Mouse (Mus musculus): ENCODE data around the gene Glyatl3. TPM values are rescaled to one million over a fixed set of nuclear protein-coding genes. Genes with fewer than 3 reads are reported as not detected.

The Glyatl3 gene
- total RNA-seq, 2 experiments from 2014 or later = not detected

DNA sequence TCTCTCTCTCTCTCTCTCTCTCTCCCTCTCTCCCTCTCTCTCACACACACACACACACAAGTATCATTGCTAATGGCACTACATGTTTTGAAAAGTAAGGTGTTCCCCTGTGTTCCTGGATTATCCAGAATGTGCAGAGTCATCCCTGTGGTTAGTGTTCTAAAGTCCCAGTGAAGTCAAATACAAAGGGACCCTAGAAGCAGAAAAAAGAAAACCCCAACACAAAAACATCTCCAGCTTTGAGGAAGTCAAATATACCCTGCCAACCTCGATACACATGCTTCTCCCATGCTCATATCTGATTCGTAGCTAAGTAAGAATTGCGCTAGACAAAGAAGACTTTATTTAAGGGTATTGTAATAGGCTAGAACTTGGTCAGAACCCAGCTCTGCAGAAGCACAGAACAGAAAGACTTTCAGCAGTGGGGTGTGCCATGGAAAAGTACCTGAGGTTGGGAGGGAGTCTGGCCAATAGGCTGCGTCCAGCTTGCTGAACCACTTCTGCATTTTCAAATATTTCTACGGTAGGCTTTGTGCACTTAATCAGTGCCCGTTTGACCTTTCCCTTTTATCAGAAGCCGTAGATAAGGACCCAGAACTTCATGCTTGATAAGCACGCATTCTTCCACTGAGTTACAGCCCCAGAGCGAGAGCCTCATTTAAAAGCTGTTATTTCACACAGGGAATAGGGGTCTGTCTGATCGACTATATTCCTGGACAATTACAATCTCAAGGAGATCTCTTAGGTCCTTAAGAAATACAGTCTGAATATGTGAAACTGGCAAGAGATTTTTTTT lies 45.0 kb downstream of the Glyatl3 start:
- intact Hi-C loops (cut with DNase I) = no loop called here
- DNase-seq = no peak

GRCm38 (mm10) chr17:40855065-40855464 lies 59.1 kb downstream of the Glyatl3 start:
- intact Hi-C loops (cut with DNase I) = no loop called here
- DNase-seq = no peak

Other genes starting within 250 kb of the Glyatl3 start
- not detected for gene Esp1, start 187.2 kb downstream of the Glyatl3 start, total RNA-seq (2021)
- not detected for gene Crisp2, start 107.3 kb downstream of the Glyatl3 start, total RNA-seq (2021)
- gene Rhag, start 103.2 kb downstream of the Glyatl3 start, total RNA-seq (2021) = not detected
- under 1 TPM in 1 of 2 experiments, not detected in 1; 0.23 TPM for gene 9130008F23Rik, start 33.8 kb downstream of the Glyatl3 start, total RNA-seq (2021)
- gene Mut, start 20.3 kb upstream of the Glyatl3 start, total RNA-seq (2021) = 10 to 100 TPM; 59.3 to 76.9 TPM
- gene Cenpq, start 20.7 kb upstream of the Glyatl3 start, total RNA-seq (2021) = 1 to 10 TPM; 2.7 to 4.1 TPM

Measured in gastrocnemius, postnatal 36 days (tissue).